Comparison of ENCODE assay signal across 8 mouse cellular contexts in genomic region chrX:56791268-56791667, GRCm38 (mm10). TPM values are rescaled to one million over a fixed set of nuclear protein-coding genes. Genes with fewer than 3 reads are reported as not detected.
DNase-seq lines count a peak whose midpoint lies in the region.

No protein-coding gene starts in this region.

- peak; percentile 48 for DNase-seq in 416B (ENCODE audit: low read depth)
- DNase-seq in adrenal gland, adult (ENCODE audit: inconsistent age in 2 of 2, low spot score in 1 of 2): peak; percentile 52 to 79
- DNase-seq in embryo, embryonic 10 days (ENCODE audit: low spot score): peak; percentile 72
- DNase-seq in gastrocnemius, postnatal 4 days (ENCODE audit: low spot score in 2 of 2): peak; percentile 27 to 52
- peak; percentile 52 to 78 for DNase-seq in kidney, postnatal 36 days
- peak; percentile 50 to 64 for DNase-seq in lung, adult 18-20 months
- DNase-seq in ovary, postnatal 36 days (ENCODE audit: low spot score): peak; percentile 33
- DNase-seq in urinary bladder, postnatal 25 days (ENCODE audit: low spot score): peak; percentile 39

RNA-seq across cellular contexts. Expression of gene Map7d3, which starts 30.9 kb away (rescaled TPM):
- total RNA-seq in gastrocnemius, postnatal 4 days (2021): 1 to 10 TPM; 3.0 to 3.8 TPM

RNA-seq across cellular contexts. Expression of gene Fhl1, which starts 59.7 kb away (rescaled TPM):
- 1,000 to 10,000 TPM; 1,382 to 1,696 TPM for total RNA-seq in gastrocnemius, postnatal 4 days (2021)

Comparison
In these comparisons a context has a peak if more than half of its experiments do, and no peak if none do; other contexts are left out.
1. Peak in every context shown above with its lines: DNase-seq.